Mouse (Mus musculus) heart, postnatal 0 days (tissue): ENCODE data around the gene Zfp553.

ENCODE experiments used
- CTCF ChIP-seq: IDR thresholded peaks from 2 replicates; pipeline ENCODE4 v1.5.1; 2016; ENCODE audit warnings: antibody characterized with exemption, control low read depth, low read depth
- EP300 ChIP-seq: IDR thresholded peaks from 2 replicates; pipeline ENCODE4 v1.6.1; 2016; ENCODE audit warnings: antibody characterized with exemption, low read depth

DNA sequence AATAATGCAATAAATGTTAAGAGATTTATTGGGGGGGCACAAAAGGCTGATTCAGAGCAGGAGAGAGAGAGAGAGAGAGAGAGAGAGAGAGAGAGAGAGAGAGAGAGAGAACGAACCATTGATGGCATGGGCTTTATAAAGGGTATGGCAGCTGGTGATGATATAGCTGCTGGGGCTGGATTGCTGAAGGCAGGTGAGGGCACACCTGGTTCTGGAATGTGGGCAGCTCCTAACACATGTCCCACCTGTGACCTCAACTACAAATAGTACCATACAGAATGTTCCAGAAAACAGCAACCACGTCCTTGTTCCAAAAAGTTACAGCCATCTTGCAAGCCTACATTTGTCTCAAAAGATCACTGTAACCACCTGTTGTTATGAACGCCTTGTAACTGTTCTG is 1.5 kb upstream of the Zfp553 start:
- TF ChIP-seq CTCF (no peak), EP300 (no peak)
